Mouse (Mus musculus): ENCODE results near the gene Camsap2. TPM values are rescaled to one million over a fixed set of nuclear protein-coding genes. Genes with fewer than 3 reads are reported as not detected.

Camsap2 gene
- total and polyA plus RNA-seq, 3 experiments: 7.6 to 38.3 (median 10.7) TPM

DNA sequence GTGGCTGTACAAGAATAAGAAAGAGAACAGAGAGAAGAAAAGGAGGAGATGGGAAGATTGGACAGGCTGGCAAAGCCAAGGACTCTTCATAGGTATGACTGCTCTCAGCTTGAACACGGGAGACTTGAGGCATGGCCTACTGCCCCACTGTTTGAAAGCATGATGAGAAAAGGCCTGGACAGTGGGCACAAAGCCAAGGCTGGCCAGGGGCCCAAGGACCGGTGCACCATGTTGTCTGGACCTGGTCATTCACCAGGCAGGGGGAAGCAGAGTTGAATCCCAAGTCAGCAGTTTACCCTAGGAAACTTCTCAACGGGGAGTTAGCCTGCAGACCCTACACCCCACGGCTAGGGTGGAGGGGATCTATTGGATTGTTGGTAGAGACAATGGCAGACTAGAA lies 118.0 kb downstream of the Camsap2 start:
- Histone ChIP-seq H3K27ac (ENCODE audit: control insufficient read depth, low read depth, low read length) (no peak overlapping the region), H3K27me3 (ENCODE audit: control insufficient read depth in 1 of 2, insufficient read depth in 2 of 2, low read length in 2 of 2) (no peaks in the 10 kb centered on the region), H3K79me2 (ENCODE audit: control insufficient read depth, insufficient read depth, low read length, poor library complexity) (no peaks in the 10 kb centered on the region), H3K9ac (ENCODE audit: control insufficient read depth, low read depth, low read length, poor library complexity, severe bottlenecking) (no peak overlapping the region), H3K36me3 (ENCODE audit: control insufficient read depth in 1 of 2, insufficient read depth in 2 of 2, low read length in 2 of 2) (no peaks in the 10 kb centered on the region), H3K9me3 (replicated peaks; ENCODE audit: insufficient read depth, low read length) (no peaks in the 10 kb centered on the region), H3K4me3 (ENCODE audit: control insufficient read depth in 1 of 2, insufficient read depth in 1 of 2, low read depth in 2 of 2, low read length in 2 of 2) (no peak overlapping the region), H3K4me1 (ENCODE audit: control insufficient read depth in 1 of 2, insufficient read depth in 2 of 2, low read length in 2 of 2) (peaks cover 0 to 3% of the 10 kb centered on the region in 2 experiments; a peak in 1 of 4 replicates)
- TF ChIP-seq USF1 (IDR thresholded peaks at IDR 0.05; ENCODE audit: low read depth, low read length): no peak
- TF ChIP-seq MAX (IDR thresholded peaks at IDR 0.05; ENCODE audit: low read length): no peak
- TF ChIP-seq TCF12 (IDR thresholded peaks at IDR 0.05; ENCODE audit: low read depth, low read length): no peak
- no peak for TF ChIP-seq CHD2 (IDR thresholded peaks at IDR 0.05; ENCODE audit: low read length)
- no peak for TF ChIP-seq POLR2A (IDR thresholded peaks at IDR 0.05; ENCODE audit: control insufficient read depth in 1 of 2, insufficient read depth in 1 of 2, low read depth in 1 of 2, low read length in 2 of 2, poor library complexity in 1 of 2)
- TF ChIP-seq ZMIZ1 (IDR thresholded peaks at IDR 0.05; ENCODE audit: low read depth, low read length): no peak
- DNase-seq (ENCODE audit: low read depth, low spot score): no peak

DNA sequence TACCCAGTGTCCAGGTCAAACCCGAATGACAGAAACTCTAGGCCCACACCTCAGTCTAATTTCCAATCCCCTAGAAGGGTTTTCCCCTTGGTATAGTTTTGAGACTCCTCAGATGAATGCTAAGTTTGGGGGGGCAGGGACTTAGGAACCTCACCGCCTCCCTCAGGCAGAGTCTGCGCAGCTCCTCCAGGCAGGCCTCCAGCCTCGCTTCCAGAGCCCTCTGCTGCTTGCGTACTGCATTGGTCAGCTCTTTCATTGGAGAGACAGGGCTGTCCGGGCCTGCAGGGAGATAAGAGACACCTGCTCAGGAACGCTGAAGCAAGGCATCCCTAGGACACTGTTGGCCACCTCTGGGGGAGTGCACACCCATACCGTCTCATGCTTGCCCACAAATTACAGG lies 119.3 kb downstream of the Camsap2 start:
- TF ChIP-seq MEF2A (IDR thresholded peaks at IDR 0.05; ENCODE audit: extremely low read depth, insufficient replicate concordance, low read depth, low read length, poor library complexity, severe bottlenecking) (no peak), TBP (IDR thresholded peaks at IDR 0.05; ENCODE audit: low read depth, low read length) (no peak), SIN3A (IDR thresholded peaks at IDR 0.05; ENCODE audit: low read length) (no peak), POLR2AphosphoS5 (IDR thresholded peaks at IDR 0.05; ENCODE audit: borderline replicate concordance, low read depth, low read length) (no peak), ZC3H11A (IDR thresholded peaks at IDR 0.05; ENCODE audit: low read depth, low read length) (no peak), TCF12 (IDR thresholded peaks at IDR 0.05; ENCODE audit: low read depth, low read length) (no peak)

DNA sequence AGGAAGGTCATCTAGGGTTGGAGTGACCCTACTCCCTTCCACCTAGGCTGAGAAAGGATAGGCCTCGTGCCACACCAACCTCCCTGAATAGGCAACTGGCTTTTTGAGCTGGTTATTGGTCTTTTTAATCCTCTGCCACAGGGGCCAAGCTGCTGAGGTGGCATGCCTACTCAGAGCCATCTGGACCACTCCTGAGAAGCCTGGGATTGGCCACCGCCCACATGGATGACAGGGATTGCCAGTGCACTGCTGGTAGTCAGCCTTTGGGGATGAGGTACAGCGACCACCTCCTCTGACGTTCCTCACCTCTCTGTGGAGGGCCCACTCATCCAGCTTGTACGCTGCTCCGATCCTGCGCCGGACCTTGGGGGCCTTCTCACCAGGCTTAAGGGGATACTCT lies 120.1 kb downstream of the Camsap2 start:
- Histone ChIP-seq H3K4me3 (ENCODE audit: control insufficient read depth in 1 of 2, insufficient read depth in 1 of 2, low read depth in 2 of 2, low read length in 2 of 2) (no peak overlapping the region), H3K27ac (ENCODE audit: control insufficient read depth, low read depth, low read length) (no peak overlapping the region), H3K9me3 (replicated peaks; ENCODE audit: insufficient read depth, low read length) (no peaks in the 10 kb centered on the region), H3K9ac (ENCODE audit: control insufficient read depth, low read depth, low read length, poor library complexity, severe bottlenecking) (no peak overlapping the region), H3K36me3 (ENCODE audit: control insufficient read depth in 1 of 2, insufficient read depth in 2 of 2, low read length in 2 of 2) (no peaks in the 10 kb centered on the region), H3K27me3 (ENCODE audit: control insufficient read depth in 1 of 2, insufficient read depth in 2 of 2, low read length in 2 of 2) (no peaks in the 10 kb centered on the region), H3K79me2 (ENCODE audit: control insufficient read depth, insufficient read depth, low read length, poor library complexity) (no peaks in the 10 kb centered on the region), H3K4me1 (ENCODE audit: control insufficient read depth in 1 of 2, insufficient read depth in 2 of 2, low read length in 2 of 2) (peaks cover 0 to 3% of the 10 kb centered on the region in 2 experiments; a peak in 1 of 4 replicates)
- DNase-seq (ENCODE audit: low read depth, low spot score): no peak
- TF ChIP-seq POLR2AphosphoS5 (IDR thresholded peaks at IDR 0.05; ENCODE audit: borderline replicate concordance, low read depth, low read length) (no peak), SIN3A (IDR thresholded peaks at IDR 0.05; ENCODE audit: low read length) (no peak), TCF12 (IDR thresholded peaks at IDR 0.05; ENCODE audit: low read depth, low read length) (no peak), ZKSCAN1 (IDR thresholded peaks at IDR 0.05; ENCODE audit: low read depth, low read length) (no peak), EP300 (IDR thresholded peaks at IDR 0.05; ENCODE audit: low read depth in 1 of 2, low read length in 2 of 2) (no peak), BHLHE40 (IDR thresholded peaks at IDR 0.05; ENCODE audit: borderline replicate concordance, low read depth, low read length) (no peak), USF1 (IDR thresholded peaks at IDR 0.05; ENCODE audit: low read depth, low read length) (no peak)

More for the DNA sequence above, 119.3 kb downstream of the Camsap2 start:
- peaks cover 0 to 3% of the 10 kb centered on the region in 2 experiments; a peak in 1 of 4 replicates for H3K4me1 ChIP-seq (ENCODE audit: control insufficient read depth in 1 of 2, insufficient read depth in 2 of 2, low read length in 2 of 2)
- no peaks in the 10 kb centered on the region for H3K79me2 ChIP-seq (ENCODE audit: control insufficient read depth, insufficient read depth, low read length, poor library complexity)
- H3K9me3 ChIP-seq (replicated peaks; ENCODE audit: insufficient read depth, low read length): no peaks in the 10 kb centered on the region
- H3K27ac ChIP-seq (ENCODE audit: control insufficient read depth, low read depth, low read length): no peak overlapping the region
- no peak overlapping the region for H3K9ac ChIP-seq (ENCODE audit: control insufficient read depth, low read depth, low read length, poor library complexity, severe bottlenecking)
- DNase-seq (ENCODE audit: low read depth, low spot score): no peak
- no peaks in the 10 kb centered on the region for H3K36me3 ChIP-seq (ENCODE audit: control insufficient read depth in 1 of 2, insufficient read depth in 2 of 2, low read length in 2 of 2)
- H3K4me3 ChIP-seq (ENCODE audit: control insufficient read depth in 1 of 2, insufficient read depth in 1 of 2, low read depth in 2 of 2, low read length in 2 of 2): no peak overlapping the region
- H3K27me3 ChIP-seq (ENCODE audit: control insufficient read depth in 1 of 2, insufficient read depth in 2 of 2, low read length in 2 of 2): no peaks in the 10 kb centered on the region

Data from MEL (cell line).